Mouse (Mus musculus): ENCODE measurements around the gene Upk1a. TPM values are rescaled to one million over a fixed set of nuclear protein-coding genes. Genes with fewer than 3 reads are reported as not detected.
A peak's percentile ranks its signal among the peaks of the same experiment; 100 is the strongest.

Upk1a gene
- total and polyA plus RNA-seq, 3 experiments: 0.47 to 10.9 (median 1.8) TPM

- TF ChIP-seq CTCF (conservative IDR thresholded peaks at IDR 0.05 in 1 of 2, IDR thresholded peaks at IDR 0.05 in 1 of 2; ENCODE audit: low read depth in 2 of 2, low read length in 2 of 2): peak; percentile 56 to 67
- peak; percentile 19 for TF ChIP-seq SMC3 (IDR thresholded peaks at IDR 0.05; ENCODE audit: low read depth, low read length)
- TF ChIP-seq RAD21 (IDR thresholded peaks at IDR 0.05; ENCODE audit: low read depth, low read length): peak; percentile 31
- TF ChIP-seq USF1 (IDR thresholded peaks at IDR 0.05; ENCODE audit: low read depth, low read length): no peak
- Histone ChIP-seq H3K36me3 (replicated peaks in 1 of 2; ENCODE audit: control insufficient read depth in 1 of 2, insufficient read depth in 1 of 2, low read length in 1 of 2) (peaks cover 60 to 83% of the 10 kb centered on the region in 2 experiments), H3K4me2 (ENCODE audit: insufficient read depth, low read depth, poor library complexity, severe bottlenecking) (no peak overlapping the region), H3K9me3 (replicated peaks; ENCODE audit: low read length) (no peaks in the 10 kb centered on the region), H3K9ac (ENCODE audit: insufficient read depth, low read depth) (no peak overlapping the region), H3K79me2 (replicated peaks; ENCODE audit: control insufficient read depth, extremely low read depth, insufficient read depth, poor library complexity, severe bottlenecking) (peaks cover 24% of the 10 kb centered on the region), H3K4me1 (ENCODE audit: control insufficient read depth in 1 of 2, insufficient read depth in 2 of 2) (peaks cover 2 to 13% of the 10 kb centered on the region in 2 experiments; a peak in 2 of 4 replicates), H3K27me3 (replicated peaks) (no peaks in the 10 kb centered on the region), H3K4me3 (replicated peaks in 1 of 3; ENCODE audit: low read depth in 2 of 3, low read length in 2 of 3, poor library complexity in 1 of 3) (no peak overlapping the region), H3K27ac (ENCODE audit: insufficient read depth, low read depth) (no peak overlapping the region)
- dilution Hi-C loops (cut with MboI; ENCODE audit: extremely low pct_ligation_motif_present, extremely low pct_unique_long_range_greater_than_20kb, low sequenced_read_pairs) (no loop called here), in situ Hi-C loops (cut with MboI; ENCODE audit: low pct_ligation_motif_present, low pct_unique_long_range_greater_than_20kb, low sequenced_read_pairs) (no loop called here)
- DNase-seq (ENCODE audit: extremely low read depth): peak; percentile 40
Measured at GRCm38 (mm10) chr7:30619202-30619601, 6.6 kb upstream of the Upk1a start.

- Histone ChIP-seq H3K9me3 (replicated peaks; ENCODE audit: low read length) (no peaks in the 10 kb centered on the region), H3K79me2 (replicated peaks; ENCODE audit: control insufficient read depth, extremely low read depth, insufficient read depth, poor library complexity, severe bottlenecking) (peaks cover 21% of the 10 kb centered on the region), H3K4me1 (ENCODE audit: control insufficient read depth in 1 of 2, insufficient read depth in 2 of 2) (peaks cover 2 to 15% of the 10 kb centered on the region in 2 experiments; a peak in 2 of 4 replicates), H3K27me3 (replicated peaks) (no peaks in the 10 kb centered on the region), H3K4me2 (ENCODE audit: insufficient read depth, low read depth, poor library complexity, severe bottlenecking) (no peak overlapping the region), H3K4me3 (replicated peaks in 1 of 3; ENCODE audit: low read depth in 2 of 3, low read length in 2 of 3, poor library complexity in 1 of 3) (no peak overlapping the region), H3K36me3 (replicated peaks in 1 of 2; ENCODE audit: control insufficient read depth in 1 of 2, insufficient read depth in 1 of 2, low read length in 1 of 2) (peaks cover 59 to 78% of the 10 kb centered on the region in 2 experiments), H3K9ac (ENCODE audit: insufficient read depth, low read depth) (no peak overlapping the region), H3K27ac (ENCODE audit: insufficient read depth, low read depth) (no peak overlapping the region)
- no peak for DNase-seq (ENCODE audit: extremely low read depth)
- in situ Hi-C loops (cut with MboI; ENCODE audit: low pct_ligation_motif_present, low pct_unique_long_range_greater_than_20kb, low sequenced_read_pairs): no loop called here
- dilution Hi-C loops (cut with MboI; ENCODE audit: extremely low pct_ligation_motif_present, extremely low pct_unique_long_range_greater_than_20kb, low sequenced_read_pairs): no loop called here
- TF ChIP-seq JUN (IDR thresholded peaks at IDR 0.05; ENCODE audit: insufficient read depth, low read depth, low read length): no peak
- no peak for TF ChIP-seq CHD2 (IDR thresholded peaks at IDR 0.05; ENCODE audit: low read length)
- TF ChIP-seq MAX (IDR thresholded peaks at IDR 0.05; ENCODE audit: low read length): no peak
- no peak for TF ChIP-seq MXI1 (IDR thresholded peaks at IDR 0.05; ENCODE audit: low read depth, low read length)
- no peak for TF ChIP-seq TBP (conservative IDR thresholded peaks at IDR 0.05; ENCODE audit: low read depth, low read length)
- TF ChIP-seq MAZ (IDR thresholded peaks at IDR 0.05; ENCODE audit: low read depth, low read length): no peak
- no peak for TF ChIP-seq RCOR1 (conservative IDR thresholded peaks at IDR 0.05; ENCODE audit: low read depth, low read length)
- no peak for TF ChIP-seq USF1 (IDR thresholded peaks at IDR 0.05; ENCODE audit: low read depth, low read length)
- TF ChIP-seq ELF1 (IDR thresholded peaks at IDR 0.05; ENCODE audit: low read depth, low read length): no peak
- TF ChIP-seq IRF4 (IDR thresholded peaks at IDR 0.05; ENCODE audit: low read depth, low read length): no peak
- no peak for TF ChIP-seq ZKSCAN1 (IDR thresholded peaks at IDR 0.05; ENCODE audit: borderline replicate concordance, low read depth, low read length)
- TF ChIP-seq CHD1 (IDR thresholded peaks at IDR 0.05; ENCODE audit: low read depth, low read length): no peak
- no peak for TF ChIP-seq KAT2A (IDR thresholded peaks at IDR 0.05; ENCODE audit: insufficient replicate concordance, low read length)
Measured at GRCm38 (mm10) chr7:30618658-30619057, 6.0 kb upstream of the Upk1a start.

Measured in CH12.LX (cell line).